Mouse (Mus musculus) limb, embryonic 15.5 days (tissue): Measurements from ENCODE around the gene Pold3. TPM values are rescaled to one million over a fixed set of nuclear protein-coding genes. Genes with fewer than 3 reads are reported as not detected.
"Not testable (repeated sequence)": the region's sequence is repeated elsewhere in the genome, so short reads cannot be mapped to it uniquely, and the experiment has no call there.

Experiments used
- ATAC-seq: fragments of 200-750 bp; cut with Nextera tagmentation; 2 replicates; pipeline ENCODE4 v1.8.0; 2017; ENCODE audit warnings: low read depth, moderate TSS enrichment; ENCODE audit not compliant: insufficient number of reproducible peaks, low FRiP score, low TSS enrichment
- H3K27ac ChIP-seq: fragments of 300-500 bp; sonication (generic); 2 replicates; pipeline ENCODE4 v1.5.1; 2015; ENCODE audit warnings: moderate library complexity, mild to moderate bottlenecking, inconsistent platforms
- H3K27me3 ChIP-seq: fragments of 300-500 bp; sonication (generic); 2 replicates; pipeline ENCODE4 v1.6.1; 2015; ENCODE audit warnings: inconsistent platforms
- H3K36me3 ChIP-seq: fragments of 300-500 bp; sonication (generic); 2 replicates; pipeline ENCODE4 v1.6.1; 2015; ENCODE audit warnings: inconsistent platforms
- H3K4me1 ChIP-seq: fragments of 300-500 bp; sonication (generic); 2 replicates; pipeline ENCODE4 v1.6.1; 2015; ENCODE audit warnings: inconsistent platforms
- H3K4me2 ChIP-seq: fragments of 300-500 bp; sonication (generic); 2 replicates; pipeline ENCODE4 v1.6.1; 2015; ENCODE audit warnings: mild to moderate bottlenecking, inconsistent platforms
- H3K4me3 ChIP-seq: fragments of 300-500 bp; sonication (generic); 2 replicates; pipeline ENCODE4 v1.5.1; 2015; ENCODE audit warnings: mild to moderate bottlenecking, inconsistent platforms
- H3K9ac ChIP-seq: fragments of 300-500 bp; sonication (generic); 2 replicates; pipeline ENCODE4 v1.6.1; 2015; ENCODE audit warnings: inconsistent platforms
- H3K9me3 ChIP-seq: fragments of 300-500 bp; sonication (generic); 2 replicates; pipeline ENCODE4 v1.6.1; 2016; ENCODE audit warnings: inconsistent platforms
- WGBS: fragments of 180-500 bp; shearing (Covaris S2); methylation state at CpG from one replicate; pipeline ENCODE4 v1.1.7; 2015; 5-methylcytosine and 5-hydroxymethylcytosine counted together
- polyA plus RNA-seq: library from polyadenylated mRNA; unstranded; fragments of >200 nt; fragmentation: Nextera tagmentation; extraction: Ambion mirVana; gene quantifications from 2 replicates; pipeline ENCODE4 v1.2.1, GENCODE M21; 2015

Gene Pold3
- polyA plus RNA-seq, 1 experiment from 2014 or later: 52.6 TPM

- H3K9ac ChIP-seq: no peak overlapping the region
- H3K4me3 ChIP-seq: no peak overlapping the region
- H3K9me3 ChIP-seq: no peaks in the 10 kb centered on the region
- ATAC-seq: no peak
- H3K27ac ChIP-seq: no peak overlapping the region
- H3K4me1 ChIP-seq: no peaks in the 10 kb centered on the region
- H3K4me2 ChIP-seq: no peak overlapping the region
- 59% methylated on average over 3 of the region's 3 CpGs for WGBS
- no peaks in the 10 kb centered on the region for H3K27me3 ChIP-seq
- H3K36me3 ChIP-seq: peaks cover 58% of the 10 kb centered on the region
These were observed 13.0 kb downstream of the Pold3 start for GRCm38 (mm10) chr7:100108341-100108740.

GRCm38 (mm10) chr7:100104677-100105076 lies 16.7 kb downstream of the Pold3 start:
- no peak overlapping the region for H3K9ac ChIP-seq
- 93% methylated on average over 4 of the region's 4 CpGs for WGBS
- no peaks in the 10 kb centered on the region for H3K9me3 ChIP-seq
- H3K36me3 ChIP-seq: peaks cover 75% of the 10 kb centered on the region
- H3K4me1 ChIP-seq: no peaks in the 10 kb centered on the region
- no peaks in the 10 kb centered on the region for H3K27me3 ChIP-seq
- no peak overlapping the region for H3K4me2 ChIP-seq
- no peak for ATAC-seq
- no peak overlapping the region for H3K4me3 ChIP-seq
- no peak overlapping the region for H3K27ac ChIP-seq

- no peak overlapping the region for H3K9ac ChIP-seq
- no peak overlapping the region for H3K27ac ChIP-seq
- no peak overlapping the region for H3K4me3 ChIP-seq
- H3K27me3 ChIP-seq: no peaks in the 10 kb centered on the region
- 92% methylated on average over 5 of the region's 5 CpGs for WGBS
- no peaks in the 10 kb centered on the region for H3K9me3 ChIP-seq
- no peak for ATAC-seq
- H3K36me3 ChIP-seq: peaks cover 86% of the 10 kb centered on the region
- H3K4me1 ChIP-seq: no peaks in the 10 kb centered on the region
- H3K4me2 ChIP-seq: no peak overlapping the region
These were observed 21.3 kb downstream of the Pold3 start for GRCm38 (mm10) chr7:100100031-100100595.

GRCm38 (mm10) chr7:100086891-100087290 lies 34.5 kb downstream of the Pold3 start:
- no peaks in the 10 kb centered on the region for H3K4me1 ChIP-seq
- no peak overlapping the region for H3K4me3 ChIP-seq
- no peak overlapping the region for H3K27ac ChIP-seq
- no peak overlapping the region for H3K4me2 ChIP-seq
- WGBS: 92% methylated on average over 5 of the region's 5 CpGs
- no peaks in the 10 kb centered on the region for H3K9me3 ChIP-seq
- H3K27me3 ChIP-seq: no peaks in the 10 kb centered on the region
- no peak for ATAC-seq
- H3K36me3 ChIP-seq: peaks cover 88% of the 10 kb centered on the region
- no peak overlapping the region for H3K9ac ChIP-seq

- Histone ChIP-seq H3K27me3 (no peaks in the 10 kb centered on the region), H3K27ac (no peak overlapping the region), H3K36me3 (peaks cover 88% of the 10 kb centered on the region), H3K4me3 (no peak overlapping the region), H3K4me1 (no peaks in the 10 kb centered on the region), H3K9me3 (no peaks in the 10 kb centered on the region), H3K4me2 (no peak overlapping the region), H3K9ac (no peak overlapping the region)
- no peak for ATAC-seq
- 95% methylated on average over 8 of the region's 8 CpGs for WGBS
These were observed 35.1 kb downstream of the Pold3 start for GRCm38 (mm10) chr7:100086159-100086755.

GRCm38 (mm10) chr7:100083812-100084211 lies 37.6 kb downstream of the Pold3 start:
- H3K36me3 ChIP-seq: peaks cover 66% of the 10 kb centered on the region
- 0 out of 2 replicates have a peak, but pooled peaks cover 2% of the 10 kb centered on the region for H3K4me1 ChIP-seq
- no peak overlapping the region for H3K4me3 ChIP-seq
- H3K9ac ChIP-seq: no peak overlapping the region
- no peak overlapping the region for H3K27ac ChIP-seq
- no peak overlapping the region for H3K4me2 ChIP-seq
- H3K9me3 ChIP-seq: no peaks in the 10 kb centered on the region
- no peak for ATAC-seq
- 86% methylated on average over 6 of the region's 6 CpGs for WGBS
- no peaks in the 10 kb centered on the region for H3K27me3 ChIP-seq

GRCm38 (mm10) chr7:100082836-100083235 lies 38.5 kb downstream of the Pold3 start:
- H3K4me3 ChIP-seq: no peak overlapping the region
- no peaks in the 10 kb centered on the region for H3K9me3 ChIP-seq
- WGBS: 91% methylated on average over 6 of the region's 6 CpGs
- H3K9ac ChIP-seq: no peak overlapping the region
- no peaks in the 10 kb centered on the region for H3K27me3 ChIP-seq
- H3K27ac ChIP-seq: no peak overlapping the region
- peaks cover 60% of the 10 kb centered on the region for H3K36me3 ChIP-seq
- H3K4me2 ChIP-seq: no peak overlapping the region
- ATAC-seq: no peak
- 0 out of 2 replicates have a peak, but pooled peaks cover 2% of the 10 kb centered on the region for H3K4me1 ChIP-seq

- Histone ChIP-seq H3K27ac (no peak overlapping the region), H3K27me3 (no peaks in the 10 kb centered on the region), H3K9ac (no peak overlapping the region), H3K9me3 (no peaks in the 10 kb centered on the region), H3K36me3 (peaks cover 35% of the 10 kb centered on the region), H3K4me2 (no peak overlapping the region), H3K4me3 (no peak overlapping the region), H3K4me1 (0 out of 2 replicates have a peak, but pooled peaks cover 2% of the 10 kb centered on the region)
- WGBS: 65% methylated on average over 12 of the region's 12 CpGs
- no peak for ATAC-seq
These were observed 41.1 kb downstream of the Pold3 start for GRCm38 (mm10) chr7:100080087-100080781.

GRCm38 (mm10) chr7:100077071-100077470 lies 44.3 kb downstream of the Pold3 start:
- Histone ChIP-seq H3K27ac (no peak overlapping the region), H3K9me3 (no peaks in the 10 kb centered on the region), H3K4me1 (0 out of 2 replicates have a peak, but pooled peaks cover 5% of the 10 kb centered on the region), H3K4me3 (no peak overlapping the region), H3K36me3 (0 out of 2 replicates have a peak, but pooled peaks cover 4% of the 10 kb centered on the region), H3K4me2 (no peak overlapping the region), H3K27me3 (no peaks in the 10 kb centered on the region), H3K9ac (no peak overlapping the region)
- ATAC-seq: no peak
- WGBS: 92% methylated on average over 4 of the region's 4 CpGs

GRCm38 (mm10) chr7:100076296-100076695 lies 45.1 kb downstream of the Pold3 start:
- Histone ChIP-seq H3K36me3 (no peaks in the 10 kb centered on the region), H3K9me3 (no peaks in the 10 kb centered on the region), H3K27ac (no peak overlapping the region), H3K27me3 (no peaks in the 10 kb centered on the region), H3K4me2 (no peak overlapping the region), H3K9ac (no peak overlapping the region), H3K4me3 (no peak overlapping the region), H3K4me1 (0 out of 2 replicates have a peak, but pooled peaks cover 5% of the 10 kb centered on the region)
- 71% methylated on average over 5 of the region's 5 CpGs for WGBS
- ATAC-seq: no peak

GRCm38 (mm10) chr7:100073959-100074358 lies 47.4 kb downstream of the Pold3 start:
- Histone ChIP-seq H3K27ac (no peak overlapping the region), H3K36me3 (no peaks in the 10 kb centered on the region), H3K4me3 (no peak overlapping the region), H3K9me3 (no peaks in the 10 kb centered on the region), H3K27me3 (no peaks in the 10 kb centered on the region), H3K4me1 (0 out of 2 replicates have a peak, but pooled peaks cover 2% of the 10 kb centered on the region), H3K9ac (no peak overlapping the region), H3K4me2 (no peak overlapping the region)
- 63% methylated on average over 2 of the region's 2 CpGs for WGBS
- ATAC-seq: no peak

GRCm38 (mm10) chr7:100052991-100053390 lies 68.4 kb downstream of the Pold3 start:
- ATAC-seq, H3K36me3 ChIP-seq, H3K9ac ChIP-seq, H3K4me3 ChIP-seq, H3K9me3 ChIP-seq, H3K4me1 ChIP-seq, H3K27ac ChIP-seq, H3K4me2 ChIP-seq, H3K27me3 ChIP-seq: not testable (repeated sequence)
- 93% methylated on average over 2 of the region's 2 CpGs for WGBS
